Mouse (Mus musculus): ENCODE data around the gene Gjb4. TPM values are rescaled to one million over a fixed set of nuclear protein-coding genes. Genes with fewer than 3 reads are reported as not detected.
A peak's percentile ranks its signal among the peaks of the same experiment; 100 is the strongest.

The Gjb4 gene
- polyA plus RNA-seq, 1 experiment: 3.0 TPM

GRCm38 (mm10) chr4:127328378-127328777 lies 25.5 kb downstream of the Gjb4 start:
- Histone ChIP-seq H3K4me3 (no peak overlapping the region), H3K27me3 (ENCODE audit: control insufficient read depth, insufficient read depth, insufficient read length) (no peaks in the 10 kb centered on the region), H3K79me2 (ENCODE audit: control insufficient read depth, insufficient read depth) (no peaks in the 10 kb centered on the region), H3ac (ENCODE audit: control insufficient read depth, insufficient read length) (no peak overlapping the region), H3K36me3 (ENCODE audit: control insufficient read depth, insufficient read depth) (no peaks in the 10 kb centered on the region), H3K4me2 (ENCODE audit: low read depth) (no peak overlapping the region)
- TF ChIP-seq MYOG (IDR thresholded peaks at IDR 0.05; ENCODE audit: control insufficient read depth in 1 of 3, insufficient read depth in 1 of 3, insufficient read length in 2 of 3, low read depth in 2 of 3): no peak
- no peak for TF ChIP-seq CEBPB (IDR thresholded peaks at IDR 0.05; ENCODE audit: insufficient read depth, poor library complexity, severe bottlenecking)
- TF ChIP-seq USF1 (IDR thresholded peaks at IDR 0.05; ENCODE audit: low read depth): no peak
- TF ChIP-seq TCF12 (IDR thresholded peaks at IDR 0.05; ENCODE audit: insufficient read depth, poor library complexity, severe bottlenecking): no peak
- TF ChIP-seq MYOD1 (IDR thresholded peaks at IDR 0.05; ENCODE audit: control insufficient read depth in 1 of 3, insufficient read length in 2 of 3, low read depth in 2 of 3): no peak
- TF ChIP-seq POLR2AphosphoS2 (IDR thresholded peaks at IDR 0.05; ENCODE audit: insufficient read length, low read depth): no peak
- TF ChIP-seq E2F4 (IDR thresholded peaks at IDR 0.05; ENCODE audit: insufficient read depth): no peak
- TF ChIP-seq SRF (IDR thresholded peaks at IDR 0.05; ENCODE audit: control insufficient read depth, insufficient read length, low read depth): no peak
- TF ChIP-seq TCF3 (IDR thresholded peaks at IDR 0.05; ENCODE audit: insufficient read length, low read depth): no peak
- no peak for TF ChIP-seq REST (IDR thresholded peaks at IDR 0.05; ENCODE audit: insufficient read depth, insufficient read length)
- TF ChIP-seq POLR2A (IDR thresholded peaks at IDR 0.05; ENCODE audit: insufficient read length, low read depth): no peak
- no peak for TF ChIP-seq MAX (IDR thresholded peaks at IDR 0.05; ENCODE audit: low read depth)

- TF ChIP-seq CEBPB (IDR thresholded peaks at IDR 0.05; ENCODE audit: insufficient read depth, poor library complexity, severe bottlenecking): peak; percentile 84
- no peak for TF ChIP-seq MAX (IDR thresholded peaks at IDR 0.05; ENCODE audit: low read depth)
- no peaks in the 10 kb centered on the region for H3K79me2 ChIP-seq (ENCODE audit: control insufficient read depth, insufficient read depth)
- H3K4me3 ChIP-seq: no peak overlapping the region
- H3K4me2 ChIP-seq (ENCODE audit: low read depth): peak overlapping the region; percentile 72
- H3K27me3 ChIP-seq (ENCODE audit: control insufficient read depth, insufficient read depth, insufficient read length): no peaks in the 10 kb centered on the region
- no peak overlapping the region for H3ac ChIP-seq (ENCODE audit: control insufficient read depth, insufficient read length)
- H3K36me3 ChIP-seq (ENCODE audit: control insufficient read depth, insufficient read depth): no peaks in the 10 kb centered on the region
Measured at GRCm38 (mm10) chr4:127327749-127328148, 26.1 kb downstream of the Gjb4 start.

GRCm38 (mm10) chr4:127327258-127327657 lies 26.6 kb downstream of the Gjb4 start:
- no peaks in the 10 kb centered on the region for H3K27me3 ChIP-seq (ENCODE audit: control insufficient read depth, insufficient read depth, insufficient read length)
- no peaks in the 10 kb centered on the region for H3K79me2 ChIP-seq (ENCODE audit: control insufficient read depth, insufficient read depth)
- H3K36me3 ChIP-seq (ENCODE audit: control insufficient read depth, insufficient read depth): no peaks in the 10 kb centered on the region
- H3ac ChIP-seq (ENCODE audit: control insufficient read depth, insufficient read length): no peak overlapping the region
- no peak overlapping the region for H3K4me3 ChIP-seq
- peak overlapping the region; percentile 72 for H3K4me2 ChIP-seq (ENCODE audit: low read depth)
- TF ChIP-seq MYOG (IDR thresholded peaks at IDR 0.05; ENCODE audit: control insufficient read depth in 1 of 3, insufficient read depth in 1 of 3, insufficient read length in 2 of 3, low read depth in 2 of 3) (no peak), REST (IDR thresholded peaks at IDR 0.05; ENCODE audit: insufficient read depth, insufficient read length) (no peak), POLR2A (IDR thresholded peaks at IDR 0.05; ENCODE audit: insufficient read length, low read depth) (no peak), USF1 (IDR thresholded peaks at IDR 0.05; ENCODE audit: low read depth) (peak; percentile 35)

DNA sequence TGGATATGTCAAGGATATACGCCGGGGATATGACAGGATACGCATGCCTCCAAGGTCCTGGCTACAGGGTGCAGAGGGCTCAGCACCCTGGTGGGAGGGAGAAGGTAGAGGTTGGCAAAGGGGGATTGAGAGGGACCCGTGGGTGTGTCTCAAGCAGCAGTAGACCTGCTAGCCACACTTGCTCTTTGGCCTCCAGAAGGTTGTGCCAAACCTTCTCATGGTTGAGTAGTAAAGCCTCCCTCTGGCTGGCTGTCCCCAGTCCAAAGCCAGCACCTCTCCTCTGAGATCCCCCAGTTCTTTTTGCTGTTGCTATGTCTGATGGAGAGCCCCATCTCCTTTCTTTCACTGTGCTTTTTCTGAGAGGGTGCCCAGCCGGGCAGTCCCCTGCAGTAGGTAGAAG lies 28.6 kb downstream of the Gjb4 start:
- no peak overlapping the region for H3K4me2 ChIP-seq (ENCODE audit: low read depth)
- no peak overlapping the region for H3K4me3 ChIP-seq
- no peak overlapping the region for H3ac ChIP-seq (ENCODE audit: control insufficient read depth, insufficient read length)
- no peaks in the 10 kb centered on the region for H3K36me3 ChIP-seq (ENCODE audit: control insufficient read depth, insufficient read depth)
- TF ChIP-seq USF1 (IDR thresholded peaks at IDR 0.05; ENCODE audit: low read depth) (no peak), TCF12 (IDR thresholded peaks at IDR 0.05; ENCODE audit: insufficient read depth, poor library complexity, severe bottlenecking) (no peak), POLR2AphosphoS2 (IDR thresholded peaks at IDR 0.05; ENCODE audit: insufficient read length, low read depth) (no peak), MAX (IDR thresholded peaks at IDR 0.05; ENCODE audit: low read depth) (no peak), SRF (IDR thresholded peaks at IDR 0.05; ENCODE audit: control insufficient read depth, insufficient read length, low read depth) (no peak), REST (IDR thresholded peaks at IDR 0.05; ENCODE audit: insufficient read depth, insufficient read length) (no peak), TCF3 (IDR thresholded peaks at IDR 0.05; ENCODE audit: insufficient read length, low read depth) (no peak), MYOD1 (IDR thresholded peaks at IDR 0.05; ENCODE audit: control insufficient read depth in 1 of 3, insufficient read length in 2 of 3, low read depth in 2 of 3) (no peak), E2F4 (IDR thresholded peaks at IDR 0.05; ENCODE audit: insufficient read depth) (no peak), POLR2A (IDR thresholded peaks at IDR 0.05; ENCODE audit: insufficient read length, low read depth) (no peak), MYOG (IDR thresholded peaks at IDR 0.05; ENCODE audit: control insufficient read depth in 1 of 3, insufficient read depth in 1 of 3, insufficient read length in 2 of 3, low read depth in 2 of 3) (no peak), CEBPB (IDR thresholded peaks at IDR 0.05; ENCODE audit: insufficient read depth, poor library complexity, severe bottlenecking) (no peak)
- H3K79me2 ChIP-seq (ENCODE audit: control insufficient read depth, insufficient read depth): no peaks in the 10 kb centered on the region
- no peaks in the 10 kb centered on the region for H3K27me3 ChIP-seq (ENCODE audit: control insufficient read depth, insufficient read depth, insufficient read length)

- Histone ChIP-seq H3K27me3 (ENCODE audit: control insufficient read depth, insufficient read depth, insufficient read length) (no peaks in the 10 kb centered on the region), H3K36me3 (ENCODE audit: control insufficient read depth, insufficient read depth) (no peaks in the 10 kb centered on the region), H3K4me2 (ENCODE audit: low read depth) (no peak overlapping the region), H3K4me3 (no peak overlapping the region), H3ac (ENCODE audit: control insufficient read depth, insufficient read length) (no peak overlapping the region), H3K79me2 (ENCODE audit: control insufficient read depth, insufficient read depth) (no peaks in the 10 kb centered on the region)
- TF ChIP-seq E2F4 (IDR thresholded peaks at IDR 0.05; ENCODE audit: insufficient read depth) (no peak), REST (IDR thresholded peaks at IDR 0.05; ENCODE audit: insufficient read depth, insufficient read length) (no peak), MAX (IDR thresholded peaks at IDR 0.05; ENCODE audit: low read depth) (no peak), CEBPB (IDR thresholded peaks at IDR 0.05; ENCODE audit: insufficient read depth, poor library complexity, severe bottlenecking) (no peak), TCF3 (IDR thresholded peaks at IDR 0.05; ENCODE audit: insufficient read length, low read depth) (no peak), MYOD1 (IDR thresholded peaks at IDR 0.05; ENCODE audit: control insufficient read depth in 1 of 3, insufficient read length in 2 of 3, low read depth in 2 of 3) (no peak), MYOG (IDR thresholded peaks at IDR 0.05; ENCODE audit: control insufficient read depth in 1 of 3, insufficient read depth in 1 of 3, insufficient read length in 2 of 3, low read depth in 2 of 3) (no peak), POLR2A (IDR thresholded peaks at IDR 0.05; ENCODE audit: insufficient read length, low read depth) (no peak), SRF (IDR thresholded peaks at IDR 0.05; ENCODE audit: control insufficient read depth, insufficient read length, low read depth) (no peak), POLR2AphosphoS2 (IDR thresholded peaks at IDR 0.05; ENCODE audit: insufficient read length, low read depth) (no peak), USF1 (IDR thresholded peaks at IDR 0.05; ENCODE audit: low read depth) (no peak), TCF12 (IDR thresholded peaks at IDR 0.05; ENCODE audit: insufficient read depth, poor library complexity, severe bottlenecking) (no peak)
Measured at GRCm38 (mm10) chr4:127324759-127325158, 29.1 kb downstream of the Gjb4 start.
